Mouse (Mus musculus) myocyte (in vitro differentiated cells): Measurements from ENCODE around the gene Synpr.

ENCODE experiments used
- MYOD1 ChIP-seq, 3 experiments: IDR thresholded peaks; one replicate each; pipeline ENCODE4 v1.6.1; 2011; ENCODE audit warnings: control low read depth in 2 of 3, low read depth in 2 of 3, mild to moderate bottlenecking in 2 of 3, moderate library complexity in 1 of 3; ENCODE audit not compliant: insufficient read length in 2 of 3, control insufficient read depth in 1 of 3
- POLR2A ChIP-seq: IDR thresholded peaks from one replicate; pipeline ENCODE4 v1.6.1; 2011; ENCODE audit warnings: low read depth, mild to moderate bottlenecking, control low read depth, moderate library complexity; ENCODE audit not compliant: insufficient read length
- POLR2AphosphoS2 ChIP-seq: IDR thresholded peaks from one replicate; pipeline ENCODE4 v1.6.1; 2011; ENCODE audit warnings: low read depth, control low read depth; ENCODE audit not compliant: insufficient read length
- TCF12 ChIP-seq: IDR thresholded peaks from one replicate; pipeline ENCODE4 v1.6.1; 2011; ENCODE audit warnings: mild to moderate bottlenecking, control low read depth; ENCODE audit not compliant: poor library complexity, insufficient read depth, severe bottlenecking
- USF1 ChIP-seq: IDR thresholded peaks from one replicate; pipeline ENCODE4 v1.6.1; 2011; ENCODE audit warnings: low read depth, mild to moderate bottlenecking, control low read depth, moderate library complexity

GRCm38 (mm10) chr14:13294200-13294599 is 9.6 kb downstream of the Synpr start:
- TF ChIP-seq POLR2A (no peak), USF1 (no peak), MYOD1 (IDR thresholded peaks at IDR 0.05; ENCODE audit: control insufficient read depth in 1 of 3, insufficient read length in 2 of 3, low read depth in 2 of 3) (no peak), POLR2AphosphoS2 (no peak), TCF12 (no peak)
